Mouse (Mus musculus) heart, embryonic 13.5 days (tissue): Measurements from ENCODE around the gene Ndufb8. TPM values are rescaled to one million over a fixed set of nuclear protein-coding genes. Genes with fewer than 3 reads are reported as not detected.

Experiments
- ATAC-seq: fragments of 200-750 bp; cut with Nextera tagmentation; 2 replicates; pipeline ENCODE4 v1.8.0; 2017; ENCODE audit warnings: moderate TSS enrichment; ENCODE audit not compliant: insufficient number of reproducible peaks, low FRiP score, low TSS enrichment; ENCODE audit errors: extremely low read depth
- H3K27ac ChIP-seq: fragments of 300-500 bp; sonication (generic); replicated peaks from 2 replicates; pipeline ENCODE4 v1.5.1; 2015; ENCODE audit warnings: moderate library complexity, mild to moderate bottlenecking, inconsistent platforms
- H3K27me3 ChIP-seq: fragments of 300-500 bp; sonication (generic); replicated peaks from 2 replicates; pipeline ENCODE4 v1.6.1; 2015; ENCODE audit warnings: mild to moderate bottlenecking, inconsistent platforms
- H3K36me3 ChIP-seq: fragments of 300-500 bp; sonication (generic); 2 replicates; pipeline ENCODE4 v1.6.1; 2015; ENCODE audit warnings: mild to moderate bottlenecking, inconsistent platforms
- H3K4me1 ChIP-seq: fragments of 300-500 bp; sonication (generic); 2 replicates; pipeline ENCODE4 v1.6.1; 2015; ENCODE audit warnings: inconsistent platforms
- H3K4me2 ChIP-seq: fragments of 300-500 bp; sonication (generic); 2 replicates; pipeline ENCODE4 v1.6.1; 2015; ENCODE audit warnings: inconsistent platforms, mild to moderate bottlenecking, moderate library complexity
- H3K4me3 ChIP-seq: fragments of 300-500 bp; sonication (generic); 2 replicates; pipeline ENCODE4 v1.5.1; 2015; ENCODE audit warnings: moderate library complexity, mild to moderate bottlenecking, inconsistent platforms
- H3K9ac ChIP-seq: fragments of 300-500 bp; sonication (generic); 2 replicates; pipeline ENCODE4 v1.6.1; 2015; ENCODE audit warnings: inconsistent platforms, mild to moderate bottlenecking, moderate library complexity
- H3K9me3 ChIP-seq: fragments of 300-500 bp; sonication (generic); 2 replicates; pipeline ENCODE4 v1.6.1; 2016; ENCODE audit warnings: inconsistent platforms
- WGBS: fragments of 180-500 bp; shearing (Covaris S2); methylation state at CpG from one replicate; pipeline ENCODE4 v1.1.7; 2015; ENCODE audit warnings: mixed read lengths; 5-methylcytosine and 5-hydroxymethylcytosine counted together
- polyA plus RNA-seq: library from polyadenylated mRNA; unstranded; fragments of >200 nt; fragmentation: Nextera tagmentation; extraction: Ambion mirVana; gene quantifications from 2 replicates; pipeline ENCODE4 v1.2.1, GENCODE M21; 2015

Ndufb8 gene
- polyA plus RNA-seq, 1 experiment from 2014 or later = 887 TPM

DNA sequence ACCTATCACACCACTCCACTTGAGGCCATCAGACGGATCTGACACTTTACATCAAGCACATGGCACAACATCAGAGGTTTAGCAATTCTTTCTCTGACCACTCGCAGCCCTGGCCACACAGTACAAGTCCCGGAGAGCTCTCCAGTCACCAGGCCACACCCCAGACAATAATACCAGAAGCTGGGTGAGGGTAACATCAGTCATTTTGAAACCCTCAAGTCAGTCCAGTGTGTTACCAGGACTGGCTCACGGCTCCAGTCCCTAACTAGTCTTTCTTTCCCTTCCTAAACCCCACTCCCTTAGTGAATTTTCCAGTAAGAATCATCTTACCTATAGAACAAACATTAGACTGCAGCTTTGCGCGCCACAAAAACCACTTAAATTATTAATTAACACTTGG is 25.2 kb downstream of the Ndufb8 start:
- H3K4me2 ChIP-seq = no peak overlapping the region
- no peaks in the 10 kb centered on the region for H3K36me3 ChIP-seq
- H3K4me1 ChIP-seq = no peaks in the 10 kb centered on the region
- WGBS = 71% methylated on average over 6 of the region's 6 CpGs
- H3K9me3 ChIP-seq = no peaks in the 10 kb centered on the region
- H3K4me3 ChIP-seq = no peak overlapping the region
- H3K9ac ChIP-seq = no peak overlapping the region
- H3K27me3 ChIP-seq = peaks cover 23% of the 10 kb centered on the region
- no peak for ATAC-seq
- no peak overlapping the region for H3K27ac ChIP-seq

GRCm38 (mm10) chr19:44525551-44526205 is 29.6 kb downstream of the Ndufb8 start:
- Histone ChIP-seq H3K36me3 (no peaks in the 10 kb centered on the region), H3K9me3 (no peaks in the 10 kb centered on the region), H3K4me3 (no peak overlapping the region), H3K27ac (no peak overlapping the region), H3K9ac (no peak overlapping the region), H3K4me1 (no peaks in the 10 kb centered on the region), H3K27me3 (peaks cover 12% of the 10 kb centered on the region), H3K4me2 (no peak overlapping the region)
- 71% methylated on average over 9 of the region's 9 CpGs for WGBS
- no peak for ATAC-seq

DNA sequence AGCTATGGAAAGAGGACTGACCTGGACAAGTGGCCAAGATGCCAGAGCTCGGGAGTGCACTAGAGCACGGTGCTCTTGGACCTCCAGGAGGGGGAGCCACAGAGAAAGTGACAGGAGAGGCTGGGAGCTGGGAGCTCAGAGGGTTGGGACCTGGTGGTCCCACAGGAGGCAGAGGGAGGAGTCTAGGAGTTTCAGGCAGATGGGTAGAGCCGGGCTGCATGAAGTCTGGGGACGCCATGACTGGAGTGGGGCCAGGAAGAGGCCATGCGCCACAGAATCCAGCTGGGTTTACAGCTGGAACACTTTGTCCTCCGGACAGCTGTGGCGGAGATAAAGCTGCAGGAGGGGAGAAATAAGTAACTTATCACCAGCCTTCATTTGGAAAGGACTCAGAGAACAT is 36.1 kb downstream of the Ndufb8 start:
- no peak overlapping the region for H3K4me2 ChIP-seq
- no peak for ATAC-seq
- peaks cover 53% of the 10 kb centered on the region for H3K27me3 ChIP-seq
- no peaks in the 10 kb centered on the region for H3K36me3 ChIP-seq
- H3K27ac ChIP-seq = no peak overlapping the region
- H3K4me3 ChIP-seq = no peak overlapping the region
- no peaks in the 10 kb centered on the region for H3K9me3 ChIP-seq
- WGBS = 26% methylated on average over 7 of the region's 7 CpGs
- no peak overlapping the region for H3K9ac ChIP-seq
- H3K4me1 ChIP-seq = peaks cover 7% of the 10 kb centered on the region

DNA sequence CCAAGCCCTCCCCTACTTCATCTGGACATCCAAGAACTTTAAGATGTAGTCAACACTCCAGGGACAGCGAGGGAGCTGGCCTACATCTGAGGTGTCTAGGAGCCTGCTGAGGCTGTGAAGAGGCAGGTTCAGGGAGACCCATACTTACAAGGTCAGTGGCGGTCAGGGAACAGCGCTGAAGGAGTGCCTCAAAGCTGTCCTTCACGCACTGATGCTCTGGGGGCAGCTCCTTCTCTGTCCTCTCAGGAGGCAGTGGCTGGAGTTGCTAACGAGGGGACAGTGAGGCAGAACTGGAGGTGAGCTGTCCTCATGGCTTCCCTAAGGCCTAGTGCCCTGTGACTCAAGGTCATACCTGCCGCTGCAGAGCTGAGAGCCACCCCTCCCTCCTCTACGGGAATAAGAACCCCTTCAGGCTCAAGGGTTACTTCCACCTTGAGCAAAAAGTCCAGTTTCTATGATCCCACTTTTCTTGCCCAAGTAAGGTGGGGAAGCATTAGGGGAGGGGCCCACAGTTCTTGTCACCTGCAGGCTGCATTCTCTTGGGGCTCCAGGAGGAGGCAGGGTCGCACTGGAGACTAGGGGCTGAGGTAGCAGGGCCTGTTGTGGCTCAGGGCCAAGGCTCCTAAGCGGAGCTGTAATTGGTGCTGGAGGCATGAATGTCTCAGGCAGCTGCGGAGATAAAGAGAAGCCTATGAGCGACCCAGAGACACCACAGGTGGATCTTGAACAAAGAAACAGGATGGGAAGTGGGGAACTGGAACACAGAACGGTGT is 37.1 kb downstream of the Ndufb8 start:
- ATAC-seq = no peak
- H3K27me3 ChIP-seq = peaks cover 55% of the 10 kb centered on the region
- no peak overlapping the region for H3K4me3 ChIP-seq
- H3K4me1 ChIP-seq = peaks cover 7% of the 10 kb centered on the region
- H3K27ac ChIP-seq = no peak overlapping the region
- no peak overlapping the region for H3K9ac ChIP-seq
- WGBS = 47% methylated on average over 12 of the region's 12 CpGs
- no peaks in the 10 kb centered on the region for H3K9me3 ChIP-seq
- no peaks in the 10 kb centered on the region for H3K36me3 ChIP-seq
- no peak overlapping the region for H3K4me2 ChIP-seq

- Histone ChIP-seq H3K4me1 (peaks cover 21% of the 10 kb centered on the region), H3K36me3 (no peaks in the 10 kb centered on the region), H3K9ac (no peak overlapping the region), H3K27me3 (peaks cover 79% of the 10 kb centered on the region), H3K4me3 (no peak overlapping the region), H3K9me3 (no peaks in the 10 kb centered on the region), H3K4me2 (no peak overlapping the region), H3K27ac (no peak overlapping the region)
- no peak for ATAC-seq
- 39% methylated on average over 6 of the region's 6 CpGs for WGBS
Measured at GRCm38 (mm10) chr19:44515769-44516168, 39.5 kb downstream of the Ndufb8 start.

DNA sequence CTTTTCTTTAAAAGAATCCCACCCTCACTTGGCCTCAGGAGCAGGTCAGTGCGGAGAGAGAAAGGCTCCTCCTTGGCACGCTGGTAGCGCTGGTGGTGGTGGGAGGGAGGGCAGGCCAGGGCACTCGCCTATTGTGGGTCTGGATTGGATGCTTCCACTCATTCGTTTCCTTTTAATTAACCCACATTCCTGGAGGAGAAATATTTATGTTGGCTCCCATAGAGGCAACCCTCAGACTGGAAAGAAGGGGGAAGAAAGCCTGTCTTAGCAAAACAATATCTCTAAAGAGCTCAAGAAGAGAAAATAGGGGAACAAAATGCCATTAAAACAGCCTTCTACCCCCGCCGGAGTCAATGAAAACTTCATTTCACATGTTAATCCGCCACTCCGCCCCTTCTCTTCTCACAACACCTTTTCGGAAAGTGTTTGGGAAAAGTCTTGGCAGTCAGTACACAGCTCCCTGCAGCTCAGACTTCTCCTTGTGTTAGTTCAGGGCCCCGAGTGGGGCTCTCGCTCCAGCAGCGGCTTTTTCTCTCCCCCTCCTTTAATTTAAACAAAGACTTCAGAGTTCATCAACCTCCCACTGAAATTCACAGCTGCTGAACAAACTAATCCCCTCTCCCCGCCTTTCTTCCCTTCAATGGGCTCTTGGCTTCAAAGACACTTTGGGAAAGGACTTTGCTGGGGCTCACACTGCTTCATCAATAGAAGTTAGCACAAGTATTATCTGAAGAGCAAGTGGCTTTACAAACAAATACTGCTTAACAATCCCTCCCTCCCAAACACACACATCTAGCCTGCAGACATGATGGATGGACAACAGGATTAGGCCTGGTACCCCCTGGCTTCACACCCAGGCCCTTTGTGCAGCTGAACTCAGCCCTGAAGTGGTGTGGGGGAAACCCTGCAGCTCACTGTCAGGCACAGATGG is 40.5 kb downstream of the Ndufb8 start:
- ATAC-seq = no peak

GRCm38 (mm10) chr19:44513921-44514482 is 41.2 kb downstream of the Ndufb8 start:
- no peaks in the 10 kb centered on the region for H3K36me3 ChIP-seq
- no peak overlapping the region for H3K27ac ChIP-seq
- no peak overlapping the region for H3K9ac ChIP-seq
- H3K4me3 ChIP-seq = no peak overlapping the region
- H3K9me3 ChIP-seq = no peaks in the 10 kb centered on the region
- H3K27me3 ChIP-seq = peaks cover 92% of the 10 kb centered on the region
- peaks cover 31% of the 10 kb centered on the region for H3K4me1 ChIP-seq
- WGBS = 28% methylated on average over 7 of the region's 7 CpGs
- no peak for ATAC-seq
- H3K4me2 ChIP-seq = no peak overlapping the region

More for the DNA sequence above, 40.5 kb downstream of the Ndufb8 start:
- Histone ChIP-seq H3K4me1 (peaks cover 31% of the 10 kb centered on the region), H3K27ac (no peak overlapping the region), H3K4me3 (no peak overlapping the region), H3K27me3 (peaks cover 89% of the 10 kb centered on the region), H3K9ac (no peak overlapping the region), H3K4me2 (no peak overlapping the region), H3K9me3 (no peaks in the 10 kb centered on the region), H3K36me3 (no peaks in the 10 kb centered on the region)
- WGBS = 29% methylated on average over 14 of the region's 14 CpGs

DNA sequence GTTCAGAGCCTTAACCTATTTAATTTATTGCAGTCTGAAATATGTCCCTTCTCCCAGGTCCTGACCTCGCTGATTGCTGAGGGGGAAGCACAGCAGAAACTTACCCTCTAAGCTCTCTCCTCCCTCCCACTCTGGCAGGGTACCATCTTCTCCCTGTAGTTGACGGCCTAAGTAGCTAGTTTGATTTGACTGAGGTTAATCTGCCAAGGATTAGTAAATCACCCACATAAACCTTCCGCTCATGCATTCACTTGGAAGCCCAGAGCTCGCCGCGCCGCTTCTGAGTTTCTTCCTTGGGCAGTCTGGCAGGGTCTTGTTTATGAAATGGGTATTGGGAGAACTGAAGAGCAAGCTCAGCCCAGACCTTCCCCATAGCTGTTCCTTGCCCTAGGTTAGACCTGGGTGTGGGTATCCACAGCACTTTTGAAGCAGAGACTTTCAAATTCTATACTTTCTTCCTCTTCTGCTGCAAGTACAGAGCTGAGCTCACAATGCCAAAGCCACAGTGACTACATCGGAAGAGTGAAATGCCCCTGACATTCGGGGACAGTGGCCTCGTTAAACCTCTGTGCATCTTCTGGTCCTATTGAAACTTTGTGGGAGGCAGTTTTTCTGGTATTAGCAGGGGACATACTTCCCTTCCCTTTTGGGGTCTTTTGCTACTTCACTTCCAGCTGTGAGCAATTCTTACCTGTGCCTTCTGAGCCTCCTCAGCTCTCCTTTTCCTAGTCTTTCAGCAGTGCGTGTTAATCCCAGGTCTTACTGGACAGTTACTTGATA is 42.0 kb downstream of the Ndufb8 start:
- no peak for ATAC-seq
- Histone ChIP-seq H3K4me2 (no peak overlapping the region), H3K27me3 (peaks cover 92% of the 10 kb centered on the region), H3K36me3 (no peaks in the 10 kb centered on the region), H3K9me3 (no peaks in the 10 kb centered on the region), H3K9ac (no peak overlapping the region), H3K4me3 (no peak overlapping the region), H3K4me1 (peaks cover 31% of the 10 kb centered on the region), H3K27ac (no peak overlapping the region)
- 26% methylated on average over 11 of the region's 11 CpGs for WGBS

GRCm38 (mm10) chr19:44512601-44513000 is 42.6 kb downstream of the Ndufb8 start:
- 31% methylated on average over 5 of the region's 5 CpGs for WGBS
- ATAC-seq = no peak
- no peaks in the 10 kb centered on the region for H3K9me3 ChIP-seq
- H3K36me3 ChIP-seq = no peaks in the 10 kb centered on the region
- no peak overlapping the region for H3K4me2 ChIP-seq
- no peak overlapping the region for H3K27ac ChIP-seq
- H3K4me3 ChIP-seq = no peak overlapping the region
- H3K9ac ChIP-seq = no peak overlapping the region
- peaks cover 31% of the 10 kb centered on the region for H3K4me1 ChIP-seq
- peaks cover 92% of the 10 kb centered on the region for H3K27me3 ChIP-seq

DNA sequence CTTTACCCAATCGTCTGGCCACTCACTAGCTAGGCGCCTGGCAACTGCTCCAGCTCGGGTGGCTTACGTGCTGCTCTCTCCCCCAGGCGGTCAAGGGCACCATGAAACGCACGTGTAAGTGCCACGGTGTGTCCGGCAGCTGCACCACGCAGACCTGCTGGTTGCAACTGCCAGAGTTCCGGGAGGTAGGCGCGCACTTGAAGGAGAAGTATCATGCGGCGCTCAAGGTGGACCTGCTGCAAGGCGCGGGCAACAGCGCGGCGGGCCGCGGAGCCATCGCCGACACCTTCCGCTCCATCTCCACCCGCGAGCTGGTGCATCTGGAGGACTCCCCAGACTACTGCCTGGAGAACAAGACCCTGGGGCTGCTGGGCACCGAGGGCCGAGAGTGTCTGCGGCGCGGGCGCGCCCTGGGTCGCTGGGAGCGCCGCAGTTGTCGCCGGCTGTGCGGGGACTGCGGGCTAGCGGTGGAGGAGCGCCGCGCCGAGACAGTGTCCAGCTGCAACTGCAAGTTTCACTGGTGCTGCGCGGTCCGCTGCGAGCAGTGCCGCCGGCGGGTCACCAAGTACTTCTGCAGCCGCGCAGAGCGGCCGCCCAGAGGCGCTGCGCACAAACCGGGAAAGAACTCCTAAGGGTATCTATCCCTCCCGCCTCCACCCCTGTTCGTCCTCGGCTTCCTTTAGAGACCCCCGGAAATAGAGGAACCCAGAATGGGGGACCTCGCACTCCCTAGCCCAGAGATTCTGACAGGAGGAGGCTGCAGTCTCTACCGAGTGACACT is 43.6 kb downstream of the Ndufb8 start:
- H3K4me2 ChIP-seq = peak overlapping the region; percentile 98
- H3K9me3 ChIP-seq = no peaks in the 10 kb centered on the region
- no peak overlapping the region for H3K27ac ChIP-seq
- peaks cover 88% of the 10 kb centered on the region for H3K27me3 ChIP-seq
- peaks cover 31% of the 10 kb centered on the region for H3K4me1 ChIP-seq
- ATAC-seq = no peak
- under 1% methylated on average over 66 of the region's 66 CpGs for WGBS
- peak overlapping the region; percentile 69 for H3K9ac ChIP-seq
- H3K36me3 ChIP-seq = no peaks in the 10 kb centered on the region
- H3K4me3 ChIP-seq = peak overlapping the region; percentile 58
